Mouse (Mus musculus) MEL (cell line): Measurements from ENCODE around the gene Smarcad1.

ENCODE experiments used
- CHD2 ChIP-seq: IDR thresholded peaks from 2 replicates; pipeline ENCODE4 v1.6.1; 2011; ENCODE audit warnings: low read length, improper control_type of control experiment
- CTCF ChIP-seq, 3 experiments: IDR thresholded peaks in 2 of 3; conservative IDR thresholded peaks in 1 of 3; 2 replicates each; pipeline ENCODE4 v1.5.1; 2011 to 2012; ENCODE audit warnings: low read length in 3 of 3, low read depth in 2 of 3, mild to moderate bottlenecking in 2 of 3, improper control_type of control experiment in 1 of 3, inconsistent platforms in 1 of 3, mixed read lengths in 1 of 3, moderate library complexity in 1 of 3; ENCODE audit not compliant: control insufficient read depth in 1 of 3, insufficient read depth in 1 of 3, poor library complexity in 1 of 3, severe bottlenecking in 1 of 3
- E2F4 ChIP-seq: IDR thresholded peaks from 2 replicates; pipeline ENCODE4 v1.6.1; 2011; ENCODE audit warnings: low read depth, low read length, improper control_type of control experiment, borderline replicate concordance
- GATA1 ChIP-seq: IDR thresholded peaks from 2 replicates; pipeline ENCODE4 v1.6.1; 2011; ENCODE audit warnings: low read depth, low read length, improper control_type of control experiment
- MAX ChIP-seq: IDR thresholded peaks from 2 replicates; pipeline ENCODE4 v1.6.1; 2011; ENCODE audit warnings: low read length, improper control_type of control experiment
- MAZ ChIP-seq: IDR thresholded peaks from 2 replicates; pipeline ENCODE4 v1.6.1; 2012; ENCODE audit warnings: low read depth, mild to moderate bottlenecking, inconsistent platforms, low read length, improper control_type of control experiment
- MXI1 ChIP-seq: IDR thresholded peaks from 2 replicates; pipeline ENCODE4 v1.6.1; 2011; ENCODE audit warnings: mild to moderate bottlenecking, low read depth, low read length, improper control_type of control experiment
- NRF1 ChIP-seq: IDR thresholded peaks from 2 replicates; pipeline ENCODE4 v1.6.1; 2014; ENCODE audit warnings: low read depth, mild to moderate bottlenecking, inconsistent platforms, low read length, improper control_type of control experiment, moderate library complexity; ENCODE audit not compliant: poor library complexity, insufficient read depth, severe bottlenecking
- POLR2A ChIP-seq, 2 experiments: IDR thresholded peaks; 2 replicates each; pipeline ENCODE4 v1.6.1; 2011 to 2012; ENCODE audit warnings: low read length in 2 of 2, mild to moderate bottlenecking in 2 of 2, control low read depth in 1 of 2, improper control_type of control experiment in 1 of 2, low read depth in 1 of 2, moderate library complexity in 1 of 2; ENCODE audit not compliant: control insufficient read depth in 1 of 2, insufficient read depth in 1 of 2, poor library complexity in 1 of 2
- POLR2AphosphoS2 ChIP-seq: IDR thresholded peaks from 2 replicates; pipeline ENCODE4 v1.6.1; 2011; ENCODE audit warnings: low read length, improper control_type of control experiment
- POLR2AphosphoS5 ChIP-seq: IDR thresholded peaks from 2 replicates; pipeline ENCODE4 v1.6.1; 2012; ENCODE audit warnings: low read depth, borderline replicate concordance, mild to moderate bottlenecking, inconsistent platforms, low read length, moderate library complexity, mixed read lengths
- ZKSCAN1 ChIP-seq: IDR thresholded peaks from 2 replicates; pipeline ENCODE4 v1.6.1; 2012; ENCODE audit warnings: low read depth, mild to moderate bottlenecking, inconsistent platforms, low read length, improper control_type of control experiment, moderate library complexity

DNA sequence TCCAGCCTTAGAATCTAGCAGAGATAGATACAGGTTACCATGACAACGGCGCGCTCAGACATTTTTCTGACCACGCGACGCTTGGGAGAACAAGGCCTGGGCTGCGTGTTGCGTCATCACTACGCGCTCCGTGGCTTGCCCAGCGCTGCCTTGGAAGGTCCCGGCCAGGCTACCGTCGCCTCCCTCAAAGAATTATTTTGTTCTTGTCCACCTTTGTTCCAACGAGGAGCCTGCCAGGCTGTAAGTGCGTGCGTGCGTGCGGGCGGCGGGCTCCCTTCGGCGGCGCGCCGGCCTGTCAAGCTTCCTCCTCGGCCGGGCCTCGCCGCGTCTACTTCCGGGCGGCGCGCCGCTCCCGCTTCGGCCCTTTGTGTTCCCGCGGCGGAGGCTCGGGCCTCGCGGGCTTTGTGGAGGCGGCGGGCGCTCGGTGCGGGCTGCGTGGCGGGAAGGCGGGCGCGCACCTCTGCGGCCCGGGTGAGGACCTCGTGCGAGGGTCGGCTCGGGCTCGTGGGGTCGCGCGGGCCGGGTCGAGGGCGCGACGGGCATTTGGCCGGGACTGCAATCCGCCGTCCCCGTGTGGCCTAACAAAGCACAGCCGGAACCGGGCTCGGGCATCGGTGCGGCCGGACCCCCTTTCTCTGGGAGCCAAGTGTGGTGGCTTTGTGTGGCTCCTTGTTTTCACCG, at the start of gene Smarcad1:
- no peak for TF ChIP-seq ZKSCAN1
- TF ChIP-seq CTCF (IDR thresholded peaks at IDR 0.05 in 2 of 3, conservative IDR thresholded peaks at IDR 0.05 in 1 of 3; ENCODE audit: control insufficient read depth in 1 of 3, insufficient read depth in 1 of 3, low read depth in 2 of 3, low read length in 3 of 3, poor library complexity in 1 of 3, severe bottlenecking in 1 of 3), result no peak
- no peak for TF ChIP-seq POLR2AphosphoS5
- peak; percentile 23; the same call in 1 of the 2 replicates for TF ChIP-seq GATA1
- TF ChIP-seq NRF1, result no peak
- no peak for TF ChIP-seq E2F4
- peak; percentile 71 to 84; a peak in 3 of 4 replicates for TF ChIP-seq POLR2A (IDR thresholded peaks at IDR 0.05; ENCODE audit: control insufficient read depth in 1 of 2, insufficient read depth in 1 of 2, low read depth in 1 of 2, low read length in 2 of 2, poor library complexity in 1 of 2)
- TF ChIP-seq POLR2AphosphoS2, result no peak
- peak; percentile 91 for TF ChIP-seq MXI1
- TF ChIP-seq MAX, result peak; percentile 83
- no peak for TF ChIP-seq MAZ
- peak; percentile 45; the same call in 1 of the 2 replicates for TF ChIP-seq CHD2
